Mouse (Mus musculus) spleen, adult 2 months (tissue): ENCODE data around the gene Tnnt1.
"Not testable (repeated sequence)": the region's sequence is repeated elsewhere in the genome, so short reads cannot be mapped to it uniquely, and the experiment has no call there.

Source experiments
- CTCF ChIP-seq: fragments of 200-500 bp; IDR thresholded peaks from 2 replicates; pipeline ENCODE4 v1.5.1; 2011; ENCODE audit warnings: mild to moderate bottlenecking, inconsistent platforms; ENCODE audit not compliant: insufficient read depth, insufficient read length, insufficient replicate concordance; ENCODE audit errors: extremely low read depth
- POLR2A ChIP-seq: fragments of 200-500 bp; IDR thresholded peaks from 2 replicates; pipeline ENCODE4 v1.6.1; 2011; ENCODE audit warnings: low read depth, low read length, inconsistent platforms

GRCm38 (mm10) chr7:4524212-4524922 is 8.2 kb upstream of the Tnnt1 start, which contains the start of gene Tnni3:
- peak; percentile 66; the same call in 1 of the 2 replicates for TF ChIP-seq CTCF
- TF ChIP-seq POLR2A = not testable (repeated sequence)
